Mouse (Mus musculus) CH12.LX (cell line): Measurements from ENCODE around the gene Togaram2. TPM values are rescaled to one million over a fixed set of nuclear protein-coding genes. Genes with fewer than 3 reads are reported as not detected.

ENCODE experiments used
- DNase-seq: peaks from one replicate; pipeline ENCODE4 v3.0.0-alpha.2; 2013; ENCODE audit errors: extremely low read depth
- H3K27ac ChIP-seq: 2 replicates; pipeline ENCODE4 v1.5.1; 2012; ENCODE audit warnings: low read depth, mild to moderate bottlenecking, control low read depth, moderate library complexity; ENCODE audit not compliant: insufficient read depth
- H3K27me3 ChIP-seq: replicated peaks from 2 replicates; pipeline ENCODE3; 2012; ENCODE audit warnings: inconsistent platforms
- H3K36me3 ChIP-seq, 2 experiments: replicated peaks in 1 of 2; 2 replicates each; pipeline versions ENCODE3 to v1.6.1; 2012; ENCODE audit warnings: inconsistent platforms in 1 of 2, low read length in 1 of 2, mild to moderate bottlenecking in 1 of 2, mixed read lengths in 1 of 2, moderate library complexity in 1 of 2; ENCODE audit not compliant: control insufficient read depth in 1 of 2, insufficient read depth in 1 of 2
- H3K4me1 ChIP-seq, 2 experiments: 2 replicates each; pipeline ENCODE4 v1.6.1; 2012; ENCODE audit warnings: inconsistent platforms in 1 of 2, moderate library complexity in 1 of 2; ENCODE audit not compliant: insufficient read depth in 2 of 2, control insufficient read depth in 1 of 2
- H3K4me2 ChIP-seq: 2 replicates; pipeline ENCODE4 v1.6.1; 2012; ENCODE audit warnings: low read depth, mild to moderate bottlenecking, control low read depth; ENCODE audit not compliant: poor library complexity, insufficient read depth, severe bottlenecking
- H3K4me3 ChIP-seq, 3 experiments: fragments of 150-350 bp in 1 of 3; sonication (generic) in 1 of 3; replicated peaks in 1 of 3; 2 replicates each; pipeline versions ENCODE3 to v1.5.1; 2011 to 2012; ENCODE audit warnings: low read depth in 2 of 3, low read length in 2 of 3, mild to moderate bottlenecking in 2 of 3, moderate library complexity in 2 of 3, control low read depth in 1 of 3, improper control_type of control experiment in 1 of 3, inconsistent platforms in 1 of 3, mixed read lengths in 1 of 3; ENCODE audit not compliant: poor library complexity in 1 of 3
- H3K79me2 ChIP-seq: replicated peaks from 2 replicates; pipeline ENCODE4 v1.6.1; 2012; ENCODE audit warnings: mild to moderate bottlenecking, moderate library complexity; ENCODE audit not compliant: control insufficient read depth, poor library complexity, insufficient read depth, severe bottlenecking; ENCODE audit errors: extremely low read depth
- H3K9ac ChIP-seq: 2 replicates; pipeline ENCODE4 v1.6.1; 2012; ENCODE audit warnings: low read depth, mild to moderate bottlenecking, control low read depth, moderate library complexity; ENCODE audit not compliant: insufficient read depth
- H3K9me3 ChIP-seq: replicated peaks from 2 replicates; pipeline ENCODE3; 2012; ENCODE audit warnings: low read length, inconsistent platforms, mixed read lengths
- BHLHE40 ChIP-seq: IDR thresholded peaks from 2 replicates; pipeline ENCODE4 v1.6.1; 2011; ENCODE audit warnings: mild to moderate bottlenecking, low read depth, low read length, improper control_type of control experiment
- CHD2 ChIP-seq: IDR thresholded peaks from 2 replicates; pipeline ENCODE4 v1.6.1; 2011; ENCODE audit warnings: low read length, improper control_type of control experiment
- E2F4 ChIP-seq: IDR thresholded peaks from 2 replicates; pipeline ENCODE4 v1.6.1; 2011; ENCODE audit warnings: low read depth, low read length, improper control_type of control experiment; ENCODE audit not compliant: insufficient replicate concordance
- ELF1 ChIP-seq: IDR thresholded peaks from 2 replicates; pipeline ENCODE4 v1.6.1; 2014; ENCODE audit warnings: low read depth, mild to moderate bottlenecking, inconsistent platforms, low read length, improper control_type of control experiment
- EP300 ChIP-seq: IDR thresholded peaks from 2 replicates; pipeline ENCODE4 v1.6.1; 2011; ENCODE audit warnings: low read length, improper control_type of control experiment
- ETS1 ChIP-seq: conservative IDR thresholded peaks from 2 replicates; pipeline ENCODE4 v1.6.1; 2012; ENCODE audit warnings: low read depth, mild to moderate bottlenecking, inconsistent platforms, low read length, improper control_type of control experiment, moderate library complexity
- JUN ChIP-seq: IDR thresholded peaks from 2 replicates; pipeline ENCODE4 v1.6.1; 2011; ENCODE audit warnings: low read depth, mild to moderate bottlenecking, low read length, improper control_type of control experiment, moderate library complexity; ENCODE audit not compliant: insufficient read depth
- JUND ChIP-seq: conservative IDR thresholded peaks from 2 replicates; pipeline ENCODE4 v1.6.1; 2011; ENCODE audit warnings: low read depth, low read length, improper control_type of control experiment
- MAFK ChIP-seq: IDR thresholded peaks from 2 replicates; pipeline ENCODE4 v1.6.1; 2011; ENCODE audit warnings: low read length, improper control_type of control experiment; ENCODE audit not compliant: insufficient replicate concordance
- MYC ChIP-seq: IDR thresholded peaks from 2 replicates; pipeline ENCODE4 v1.6.1; 2011; ENCODE audit warnings: low read depth, mild to moderate bottlenecking, improper control_type of control experiment, low read length
- NELFE ChIP-seq: IDR thresholded peaks from 2 replicates; pipeline ENCODE4 v1.6.1; 2011; ENCODE audit warnings: low read depth, low read length, improper control_type of control experiment
- POLR2A ChIP-seq: IDR thresholded peaks from 2 replicates; pipeline ENCODE4 v1.6.1; 2011; ENCODE audit warnings: low read depth, mild to moderate bottlenecking, improper control_type of control experiment, low read length
- RAD21 ChIP-seq: IDR thresholded peaks from 2 replicates; pipeline ENCODE4 v1.6.1; 2011; ENCODE audit warnings: low read depth, mild to moderate bottlenecking, low read length, improper control_type of control experiment, moderate library complexity
- SIN3A ChIP-seq: IDR thresholded peaks from 2 replicates; pipeline ENCODE4 v1.6.1; 2012; ENCODE audit warnings: low read length, improper control_type of control experiment, inconsistent platforms
- USF1 ChIP-seq: IDR thresholded peaks from 2 replicates; pipeline ENCODE4 v1.6.1; 2014; ENCODE audit warnings: low read depth, mild to moderate bottlenecking, inconsistent platforms, low read length, improper control_type of control experiment
- USF2 ChIP-seq: conservative IDR thresholded peaks from 2 replicates; pipeline ENCODE4 v1.6.1; 2011; ENCODE audit warnings: low read depth, low read length, improper control_type of control experiment
- ZC3H11A ChIP-seq: IDR thresholded peaks from 2 replicates; pipeline ENCODE4 v1.6.1; 2012; ENCODE audit warnings: low read depth, mild to moderate bottlenecking, inconsistent platforms, low read length, improper control_type of control experiment
- ZKSCAN1 ChIP-seq: IDR thresholded peaks from 2 replicates; pipeline ENCODE4 v1.6.1; 2012; ENCODE audit warnings: low read depth, inconsistent platforms, low read length, improper control_type of control experiment, borderline replicate concordance
- ZNF384 ChIP-seq: IDR thresholded peaks from 2 replicates; pipeline ENCODE4 v1.6.1; 2012; ENCODE audit warnings: low read depth, low read length, improper control_type of control experiment, inconsistent platforms
- dilution Hi-C: fragments of 300-500 bp; cut with MboI; formaldehyde crosslinking; loops from 2 replicates; pipeline ENCODE4 v1.14.3; 2020; ENCODE audit warnings: low sequenced_read_pairs; ENCODE audit not compliant: extremely low pct_unique_long_range_greater_than_20kb, extremely low pct_ligation_motif_present
- in situ Hi-C: fragments of 300-500 bp; cut with MboI; formaldehyde crosslinking; loops from 3 replicates; pipeline ENCODE4 v1.14.3; 2019; ENCODE audit warnings: low sequenced_read_pairs, low pct_ligation_motif_present, low pct_unique_long_range_greater_than_20kb, mixed read lengths
- polyA plus RNA-seq: library from polyadenylated mRNA; unstranded; fragments of >175 nt; gene quantifications from 2 replicates; pipeline ENCODE4 v1.2.1, GENCODE M21; 2012; ENCODE audit warnings: low read depth; ENCODE audit not compliant: insufficient read length
- total RNA-seq, 2 experiments: library from RNA; depleted of rRNA; stranded (reverse); fragments of 300-350 nt in 1 of 2; fragments of >200 nt in 1 of 2; gene quantifications; 2 replicates each; pipeline ENCODE4 v1.2.3; 2012 to 2014

The Togaram2 gene
- total and polyA plus RNA-seq, 3 experiments = 0.76 to 19.6 (median 2.6) TPM

- Histone ChIP-seq H3K4me3 (no peak overlapping the region), H3K36me3 (peaks cover 0 to 70% of the 10 kb centered on the region in 2 experiments), H3K4me1 (peaks cover 9 to 34% of the 10 kb centered on the region in 2 experiments), H3K27me3 (no peaks in the 10 kb centered on the region), H3K9me3 (no peaks in the 10 kb centered on the region), H3K4me2 (no peak overlapping the region), H3K27ac (no peak overlapping the region), H3K9ac (no peak overlapping the region), H3K79me2 (no peaks in the 10 kb centered on the region)
- TF ChIP-seq ZC3H11A = no peak
- DNase-seq = no peak
- in situ Hi-C loops = no loop called here
- dilution Hi-C loops = no loop called here
Measured at GRCm38 (mm10) chr17:71695716-71696315, 22.8 kb downstream of the Togaram2 start.

GRCm38 (mm10) chr17:71696396-71696795, 23.3 kb downstream of the Togaram2 start:
- TF ChIP-seq MYC (no peak), ZNF384 (no peak), USF1 (no peak), RAD21 (no peak), E2F4 (no peak), SIN3A (no peak), ETS1 (no peak), BHLHE40 (no peak), ELF1 (no peak), CHD2 (no peak), JUND (no peak), NELFE (no peak), POLR2A (no peak), JUN (no peak), MAFK (no peak), USF2 (no peak), ZKSCAN1 (no peak), EP300 (no peak)
- Histone ChIP-seq H3K4me3 (no peak overlapping the region), H3K4me2 (no peak overlapping the region), H3K9ac (no peak overlapping the region), H3K27me3 (no peaks in the 10 kb centered on the region), H3K27ac (no peak overlapping the region), H3K9me3 (no peaks in the 10 kb centered on the region), H3K36me3 (peaks cover 0 to 75% of the 10 kb centered on the region in 2 experiments), H3K79me2 (no peaks in the 10 kb centered on the region), H3K4me1 (peaks cover 6 to 31% of the 10 kb centered on the region in 2 experiments)
- in situ Hi-C loops (no loop called here), dilution Hi-C loops (no loop called here)
- DNase-seq = no peak
